28 mouse cellular contexts compared by ENCODE assay signal in genomic region chr2:171242356-171242755, GRCm38 (mm10).
"Had no signal": no experiment of that assay in that cellular context is flagged by ENCODE, and none has a peak within 500 bp of the region (broad histone marks: within the 10 kb centered on the region; RNA-seq: fewer than 3 reads in every experiment).

No protein-coding gene starts in this region.

- H3K9me3 ChIP-seq: limb, embryonic 10.5 days; limb, embryonic 12.5 days; limb, embryonic 13.5 days; limb, embryonic 15.5 days; liver, embryonic 13.5 days; liver, embryonic 15.5 days; lung, embryonic 15.5 days; midbrain, embryonic 10.5 days; midbrain, embryonic 12.5 days; midbrain, embryonic 13.5 days; midbrain, embryonic 15.5 days; neural tube, embryonic 12.5 days had no signal

- H3K27ac ChIP-seq: limb, embryonic 10.5 days; limb, embryonic 12.5 days; limb, embryonic 13.5 days; limb, embryonic 15.5 days; liver, embryonic 12.5 days; liver, embryonic 13.5 days; liver, embryonic 14.5 days; liver, embryonic 15.5 days; lung, embryonic 15.5 days; macrophage; midbrain, embryonic 10.5 days; midbrain, embryonic 12.5 days; midbrain, embryonic 13.5 days; midbrain, embryonic 15.5 days; neural tube, embryonic 12.5 days had no signal

- H3K27me3 ChIP-seq: limb, embryonic 12.5 days; limb, embryonic 13.5 days; limb, embryonic 15.5 days; liver, embryonic 12.5 days; liver, embryonic 13.5 days; liver, embryonic 15.5 days; lung, embryonic 15.5 days; megakaryocyte, embryonic 14.5 days; midbrain, embryonic 12.5 days; midbrain, embryonic 13.5 days; midbrain, embryonic 15.5 days; neural tube, embryonic 12.5 days had no signal

- H3K4me3 ChIP-seq: limb, embryonic 10.5 days; limb, embryonic 12.5 days; limb, embryonic 13.5 days; limb, embryonic 15.5 days; liver, embryonic 12.5 days; liver, embryonic 13.5 days; liver, embryonic 15.5 days; lung, embryonic 15.5 days; megakaryocyte, embryonic 14.5 days; midbrain, embryonic 10.5 days; midbrain, embryonic 12.5 days; midbrain, embryonic 13.5 days; midbrain, embryonic 15.5 days; myocyte; neural tube, embryonic 12.5 days had no signal

- H3K36me3 ChIP-seq: limb, embryonic 10.5 days; limb, embryonic 12.5 days; limb, embryonic 13.5 days; limb, embryonic 15.5 days; liver, embryonic 12.5 days; liver, embryonic 13.5 days; liver, embryonic 15.5 days; lung, embryonic 15.5 days; midbrain, embryonic 10.5 days; midbrain, embryonic 12.5 days; midbrain, embryonic 13.5 days; midbrain, embryonic 15.5 days; neural tube, embryonic 12.5 days had no signal

- H3K9ac ChIP-seq: limb, embryonic 12.5 days; limb, embryonic 13.5 days; limb, embryonic 15.5 days; liver, embryonic 12.5 days; liver, embryonic 13.5 days; liver, embryonic 14.5 days; liver, embryonic 15.5 days; liver, postnatal 0 days; lung, embryonic 14.5 days; lung, embryonic 15.5 days; midbrain, embryonic 12.5 days; midbrain, embryonic 13.5 days; midbrain, embryonic 15.5 days; neural tube, embryonic 12.5 days had no signal

- DNase-seq: left cerebral cortex, postnatal 4 days; liver; liver, embryonic 13.5 days; liver, postnatal 0 days; lung, adult 18-20 months; lung, adult 2 months; lung, embryonic 14.5 days; lung, postnatal 10 days; lung, postnatal 14 days; lung, postnatal 36 days; lung, postnatal 4 days; midbrain, embryonic 14.5 days had no signal

- H3K4me1 ChIP-seq: limb, embryonic 12.5 days; limb, embryonic 13.5 days; limb, embryonic 15.5 days; liver, embryonic 12.5 days; liver, embryonic 13.5 days; liver, embryonic 15.5 days; lung, embryonic 15.5 days; megakaryocyte, embryonic 14.5 days; midbrain, embryonic 10.5 days; midbrain, embryonic 12.5 days; midbrain, embryonic 13.5 days; midbrain, embryonic 15.5 days; neural tube, embryonic 12.5 days had no signal
